Mouse (Mus musculus) heart, adult 2 months (tissue): Measurements from ENCODE around the gene Srsf1.

Experiments
- CTCF ChIP-seq: fragments of 200-600 bp; IDR thresholded peaks from 2 replicates; pipeline ENCODE4 v1.8.1; 2022; ENCODE audit warnings: antibody characterized with exemption, mild to moderate bottlenecking, moderate library complexity
- POLR2A ChIP-seq: fragments of 200-500 bp; IDR thresholded peaks from 2 replicates; pipeline ENCODE4 v1.6.1; 2011; ENCODE audit warnings: mild to moderate bottlenecking, low read depth, low read length, control low read depth; ENCODE audit not compliant: insufficient read depth

- TF ChIP-seq CTCF (no peak), POLR2A (no peak)
These were observed 8.6 kb downstream of the Srsf1 start for GRCm38 (mm10) chr11:88055777-88056176.
